Mouse (Mus musculus): Measurements from ENCODE around the gene Rbm18. TPM values are rescaled to one million over a fixed set of nuclear protein-coding genes. Genes with fewer than 3 reads are reported as not detected.
A peak's percentile ranks its signal among the peaks of the same experiment; 100 is the strongest.

Gene Rbm18
- total and polyA plus RNA-seq, 2 experiments from 2014 or later = 53.4 to 60.5 TPM

GRCm38 (mm10) chr2:36099739-36100138 lies 36.8 kb downstream of the Rbm18 start:
- no peaks in the 10 kb centered on the region for H3K9me3 ChIP-seq (replicated peaks; ENCODE audit: control insufficient read depth, low read length)
- H3K4me2 ChIP-seq (ENCODE audit: low read depth, low read length) = no peak overlapping the region
- no peak overlapping the region for H3K9ac ChIP-seq (replicated peaks; ENCODE audit: low read depth, low read length)
- 17% methylated on average over 6 of the region's 6 CpGs for WGBS
- H3K36me3 ChIP-seq (replicated peaks; ENCODE audit: control insufficient read depth, insufficient read depth, low read length) = no peaks in the 10 kb centered on the region
- H3K27me3 ChIP-seq (ENCODE audit: control insufficient read depth, insufficient read depth, low read length) = peaks cover 97% of the 10 kb centered on the region
- H3K4me1 ChIP-seq (ENCODE audit: control insufficient read depth, insufficient read depth) = peaks cover 19% of the 10 kb centered on the region
- ATAC-seq (ENCODE audit: insufficient read depth, low read depth) = 0 out of 2 replicates have a peak, but pooled peaks have one; percentile 31
- no peak overlapping the region for H3K4me3 ChIP-seq (ENCODE audit: low read depth, low read length)
- H3K27ac ChIP-seq (ENCODE audit: low read depth) = no peak overlapping the region
- TF ChIP-seq CTCF (IDR thresholded peaks at IDR 0.05; ENCODE audit: low read depth) (no peak), EP300 (IDR thresholded peaks at IDR 0.05; ENCODE audit: low read depth) (no peak)
- no peak for DNase-seq (ENCODE audit: low spot score)

GRCm38 (mm10) chr2:36098021-36098420 lies 38.6 kb downstream of the Rbm18 start:
- DNase-seq (ENCODE audit: low spot score) = no peak
- Histone ChIP-seq H3K36me3 (replicated peaks; ENCODE audit: control insufficient read depth, insufficient read depth, low read length) (no peaks in the 10 kb centered on the region), H3K9ac (replicated peaks; ENCODE audit: low read depth, low read length) (no peak overlapping the region), H3K27me3 (ENCODE audit: control insufficient read depth, insufficient read depth, low read length) (peaks cover 100% of the 10 kb centered on the region), H3K27ac (ENCODE audit: low read depth) (no peak overlapping the region), H3K4me1 (ENCODE audit: control insufficient read depth, insufficient read depth) (peaks cover 13% of the 10 kb centered on the region), H3K9me3 (replicated peaks; ENCODE audit: control insufficient read depth, low read length) (no peaks in the 10 kb centered on the region), H3K4me2 (ENCODE audit: low read depth, low read length) (no peak overlapping the region), H3K4me3 (ENCODE audit: low read depth, low read length) (no peak overlapping the region)
- no peak for TF ChIP-seq CTCF (IDR thresholded peaks at IDR 0.05; ENCODE audit: low read depth)
- TF ChIP-seq EP300 (IDR thresholded peaks at IDR 0.05; ENCODE audit: low read depth) = no peak
- WGBS = 9% methylated on average over 5 of the region's 5 CpGs
- ATAC-seq (ENCODE audit: insufficient read depth, low read depth) = no peak

- H3K36me3 ChIP-seq (replicated peaks; ENCODE audit: control insufficient read depth, insufficient read depth, low read length) = no peaks in the 10 kb centered on the region
- peaks cover 6% of the 10 kb centered on the region; the same call in 1 of the 2 replicates for H3K4me1 ChIP-seq (ENCODE audit: control insufficient read depth, insufficient read depth)
- no peak overlapping the region for H3K4me3 ChIP-seq (ENCODE audit: low read depth, low read length)
- no peak overlapping the region for H3K4me2 ChIP-seq (ENCODE audit: low read depth, low read length)
- H3K27ac ChIP-seq (ENCODE audit: low read depth) = no peak overlapping the region
- peaks cover 100% of the 10 kb centered on the region for H3K27me3 ChIP-seq (ENCODE audit: control insufficient read depth, insufficient read depth, low read length)
- WGBS = 14% methylated on average over 18 of the region's 18 CpGs
- no peak for ATAC-seq (ENCODE audit: insufficient read depth, low read depth)
- H3K9me3 ChIP-seq (replicated peaks; ENCODE audit: control insufficient read depth, low read length) = no peaks in the 10 kb centered on the region
- no peak for DNase-seq (ENCODE audit: low spot score)
- no peak overlapping the region for H3K9ac ChIP-seq (replicated peaks; ENCODE audit: low read depth, low read length)
- TF ChIP-seq CTCF (IDR thresholded peaks at IDR 0.05; ENCODE audit: low read depth) (no peak), EP300 (IDR thresholded peaks at IDR 0.05; ENCODE audit: low read depth) (no peak)
These were observed 39.3 kb downstream of the Rbm18 start for GRCm38 (mm10) chr2:36097129-36097815.

- DNase-seq (ENCODE audit: low spot score) (no peak), ATAC-seq (ENCODE audit: insufficient read depth, low read depth) (no peak)
- no peak overlapping the region for H3K9ac ChIP-seq (replicated peaks; ENCODE audit: low read depth, low read length)
- no peaks in the 10 kb centered on the region for H3K9me3 ChIP-seq (replicated peaks; ENCODE audit: control insufficient read depth, low read length)
- no peak for TF ChIP-seq EP300 (IDR thresholded peaks at IDR 0.05; ENCODE audit: low read depth)
- TF ChIP-seq CTCF (IDR thresholded peaks at IDR 0.05; ENCODE audit: low read depth) = no peak
- H3K36me3 ChIP-seq (replicated peaks; ENCODE audit: control insufficient read depth, insufficient read depth, low read length) = no peaks in the 10 kb centered on the region
- H3K4me3 ChIP-seq (ENCODE audit: low read depth, low read length) = no peak overlapping the region
- H3K27ac ChIP-seq (ENCODE audit: low read depth) = no peak overlapping the region
- WGBS = 16% methylated on average over 31 of the region's 31 CpGs
- peaks cover 100% of the 10 kb centered on the region for H3K27me3 ChIP-seq (ENCODE audit: control insufficient read depth, insufficient read depth, low read length)
- no peak overlapping the region for H3K4me2 ChIP-seq (ENCODE audit: low read depth, low read length)
- H3K4me1 ChIP-seq (ENCODE audit: control insufficient read depth, insufficient read depth) = peaks cover 11% of the 10 kb centered on the region; the same call in 1 of the 2 replicates
These were observed 42.6 kb downstream of the Rbm18 start for GRCm38 (mm10) chr2:36093914-36094475.

- no peak for ATAC-seq (ENCODE audit: insufficient read depth, low read depth)
- H3K4me3 ChIP-seq (ENCODE audit: low read depth, low read length) = no peak overlapping the region
- TF ChIP-seq EP300 (IDR thresholded peaks at IDR 0.05; ENCODE audit: low read depth) (no peak), CTCF (IDR thresholded peaks at IDR 0.05; ENCODE audit: low read depth) (no peak)
- peaks cover 99% of the 10 kb centered on the region for H3K27me3 ChIP-seq (ENCODE audit: control insufficient read depth, insufficient read depth, low read length)
- no peak overlapping the region for H3K27ac ChIP-seq (ENCODE audit: low read depth)
- peaks cover 11% of the 10 kb centered on the region; the same call in 1 of the 2 replicates for H3K4me1 ChIP-seq (ENCODE audit: control insufficient read depth, insufficient read depth)
- no peaks in the 10 kb centered on the region for H3K36me3 ChIP-seq (replicated peaks; ENCODE audit: control insufficient read depth, insufficient read depth, low read length)
- no peak overlapping the region for H3K9ac ChIP-seq (replicated peaks; ENCODE audit: low read depth, low read length)
- WGBS = 42% methylated on average over 7 of the region's 7 CpGs
- H3K4me2 ChIP-seq (ENCODE audit: low read depth, low read length) = no peak overlapping the region
- H3K9me3 ChIP-seq (replicated peaks; ENCODE audit: control insufficient read depth, low read length) = no peaks in the 10 kb centered on the region
- no peak for DNase-seq (ENCODE audit: low spot score)
These were observed 43.3 kb downstream of the Rbm18 start for GRCm38 (mm10) chr2:36093301-36093700.

Data from heart, postnatal 0 days (tissue).